Mouse (Mus musculus) midbrain, embryonic 10.5 days (tissue): ENCODE measurements around the gene Frat2. TPM values are rescaled to one million over a fixed set of nuclear protein-coding genes. Genes with fewer than 3 reads are reported as not detected.

ENCODE experiments used
- DNase-seq: peaks from one replicate; pipeline ENCODE4 v3.0.0-alpha.2; 2017; ENCODE audit warnings: low spot score
- H3K27ac ChIP-seq: fragments of 300-500 bp; sonication (generic); replicated peaks from 2 replicates; pipeline ENCODE4 v1.5.1; 2016; ENCODE audit warnings: mild to moderate bottlenecking
- H3K27me3 ChIP-seq: fragments of 300-500 bp; sonication (generic); 2 replicates; pipeline ENCODE4 v1.6.1; 2016; ENCODE audit warnings: low read depth, mild to moderate bottlenecking; ENCODE audit not compliant: poor library complexity, severe bottlenecking
- H3K36me3 ChIP-seq: fragments of 300-500 bp; sonication (generic); 2 replicates; pipeline ENCODE4 v1.6.1; 2016; ENCODE audit warnings: mild to moderate bottlenecking, moderate library complexity
- H3K4me1 ChIP-seq: fragments of 300-500 bp; sonication (generic); 2 replicates; pipeline ENCODE4 v1.6.1; 2016
- H3K4me3 ChIP-seq: fragments of 300-500 bp; sonication (generic); 2 replicates; pipeline ENCODE4 v1.5.1; 2016; ENCODE audit warnings: mild to moderate bottlenecking, moderate library complexity
- H3K9me3 ChIP-seq: fragments of 300-500 bp; sonication (generic); replicated peaks from 2 replicates; pipeline ENCODE4 v1.6.1; 2016; ENCODE audit warnings: mild to moderate bottlenecking
- WGBS: fragments of 180-500 bp; shearing (Covaris S2); methylation state at CpG from one replicate; pipeline ENCODE4 v1.1.7; 2016; 5-methylcytosine and 5-hydroxymethylcytosine counted together
- polyA plus RNA-seq: library from polyadenylated mRNA; unstranded; fragments of >200 nt; fragmentation: Nextera tagmentation; extraction: Ambion mirVana; gene quantifications from 2 replicates; pipeline ENCODE4 v1.2.1, GENCODE M21; 2016

Gene Frat2
- polyA plus RNA-seq, 1 experiment from 2014 or later: 5.4 TPM

DNA sequence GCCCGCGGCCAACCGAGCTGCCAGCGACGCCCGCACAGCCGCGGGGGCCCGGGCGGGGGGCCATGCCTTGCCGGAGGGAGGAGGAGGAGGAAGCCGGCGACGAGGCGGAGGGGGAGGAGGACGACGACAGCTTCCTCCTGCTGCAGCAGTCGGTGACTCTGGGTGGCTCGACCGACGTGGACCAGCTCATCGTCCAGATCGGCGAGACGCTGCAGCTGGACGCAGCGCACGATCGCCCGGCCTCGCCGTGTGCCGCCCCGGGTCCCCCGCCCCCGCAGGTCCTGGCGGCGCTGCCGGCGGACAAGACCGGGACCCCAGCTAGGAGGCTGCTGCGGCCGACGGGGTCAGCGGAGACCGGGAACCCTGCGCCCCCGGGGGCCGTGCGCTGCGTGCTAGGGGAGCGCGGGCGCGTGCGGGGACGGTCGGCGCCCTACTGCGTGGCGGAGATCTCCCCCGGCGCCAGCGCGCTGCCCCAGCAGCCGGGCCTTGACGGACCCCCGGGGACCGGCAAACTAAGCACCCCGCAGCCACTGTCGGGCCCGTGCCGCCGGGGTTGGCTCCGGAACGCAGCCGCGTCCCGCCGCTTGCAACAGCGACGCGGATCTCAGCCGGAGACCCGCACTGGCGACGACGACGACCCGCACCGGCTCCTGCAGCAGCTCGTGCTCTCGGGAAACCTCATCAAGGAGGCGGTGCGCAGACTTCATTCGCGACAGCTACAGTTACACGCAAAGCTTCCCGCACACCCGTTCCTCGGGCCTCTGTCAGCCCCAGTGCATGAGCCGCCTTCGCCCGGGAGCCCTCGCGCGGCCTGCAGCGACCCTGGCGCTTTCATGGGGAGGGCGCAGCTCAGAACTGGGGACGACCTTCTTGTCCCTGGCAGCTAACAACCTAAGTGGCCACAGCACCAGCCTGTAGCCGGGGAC lies 17.6 kb downstream of the Frat2 start:
- Histone ChIP-seq H3K4me1 (peaks cover 39% of the 10 kb centered on the region), H3K27ac (peak overlapping the region; percentile 97), H3K4me3 (peak overlapping the region; percentile 84), H3K9me3 (no peaks in the 10 kb centered on the region), H3K36me3 (no peaks in the 10 kb centered on the region), H3K27me3 (peaks cover 37% of the 10 kb centered on the region)
- DNase-seq: peak; percentile 85
- under 1% methylated on average over 112 of the region's 112 CpGs for WGBS

DNA sequence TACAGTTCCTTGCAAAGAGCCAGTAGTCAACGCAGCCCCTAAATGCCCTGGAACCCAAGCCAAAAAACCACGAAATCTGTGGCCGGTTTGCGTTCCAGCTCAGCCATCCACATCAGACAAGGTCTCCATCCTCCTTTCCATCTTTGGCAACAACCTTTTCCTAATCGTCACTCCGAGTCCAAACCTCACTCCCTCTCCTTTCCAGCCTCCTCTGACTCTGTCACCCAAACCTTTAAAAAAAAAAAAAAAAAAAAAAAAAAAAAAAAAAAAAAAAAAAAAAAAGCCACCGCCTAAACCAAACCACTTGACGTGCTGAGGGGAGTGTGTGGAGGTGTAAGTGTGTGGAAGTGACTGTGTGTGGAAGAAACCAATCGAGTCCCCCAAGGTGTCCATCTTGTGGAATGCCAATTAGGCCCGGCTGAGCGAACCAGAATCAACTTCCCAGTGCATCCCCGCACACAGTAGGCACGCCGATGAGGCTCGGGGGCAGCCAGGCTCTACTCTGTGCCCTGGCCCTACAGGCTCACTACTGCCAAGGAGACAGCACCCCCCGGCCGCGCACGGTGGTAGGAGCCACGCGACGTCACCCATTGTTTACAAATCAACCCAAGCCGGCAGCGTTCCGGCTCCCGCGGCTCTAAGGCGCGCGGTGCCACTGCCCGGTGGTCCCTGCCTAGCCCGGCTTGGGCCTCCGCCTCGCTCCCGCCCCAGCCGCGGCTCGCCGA lies 18.4 kb downstream of the Frat2 start, which contains the start of gene Frat1:
TSS of gene Frat1 (plus strand) at position 590 of the 725 bp plus-strand sequence.
- peak; percentile 95 for DNase-seq
- H3K4me3 ChIP-seq: peak within 1 kb of the TSS; percentile 84
- H3K27ac ChIP-seq: peak within 1 kb of the TSS; percentile 97
- peaks cover 37% of the 10 kb centered on the region for H3K27me3 ChIP-seq
- no peaks in the 10 kb centered on the region for H3K9me3 ChIP-seq
- WGBS: under 1% methylated on average over 39 of the region's 39 CpGs
- no peaks in the 10 kb centered on the region for H3K36me3 ChIP-seq
- peaks cover 36% of the 10 kb centered on the region for H3K4me1 ChIP-seq

DNA sequence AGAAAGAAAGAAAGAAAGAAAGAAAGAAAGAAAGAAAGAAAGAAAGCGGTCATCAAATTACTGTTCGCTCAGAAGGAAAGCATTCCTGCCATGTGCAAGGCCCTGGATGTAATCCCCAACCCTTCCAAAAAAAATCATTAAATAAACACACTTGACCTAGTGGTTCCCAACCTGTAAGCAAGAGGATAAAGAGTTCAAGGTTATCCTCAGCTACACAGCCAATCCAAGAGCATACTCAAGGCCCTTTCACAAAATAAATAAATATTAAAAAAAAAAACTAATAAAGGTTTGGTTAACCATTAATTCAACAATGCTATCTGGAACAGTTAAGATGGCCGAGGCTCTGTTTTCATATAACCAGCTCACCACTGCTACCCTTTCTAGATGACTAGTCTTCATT lies 19.0 kb downstream of the Frat2 start:
- Histone ChIP-seq H3K9me3 (no peaks in the 10 kb centered on the region), H3K27ac (peak overlapping the region; percentile 73), H3K4me1 (peaks cover 36% of the 10 kb centered on the region), H3K4me3 (peak overlapping the region; percentile 84), H3K36me3 (no peaks in the 10 kb centered on the region), H3K27me3 (peaks cover 35% of the 10 kb centered on the region)
- 77% methylated on average over 3 of the region's 3 CpGs for WGBS
- DNase-seq: no peak

DNA sequence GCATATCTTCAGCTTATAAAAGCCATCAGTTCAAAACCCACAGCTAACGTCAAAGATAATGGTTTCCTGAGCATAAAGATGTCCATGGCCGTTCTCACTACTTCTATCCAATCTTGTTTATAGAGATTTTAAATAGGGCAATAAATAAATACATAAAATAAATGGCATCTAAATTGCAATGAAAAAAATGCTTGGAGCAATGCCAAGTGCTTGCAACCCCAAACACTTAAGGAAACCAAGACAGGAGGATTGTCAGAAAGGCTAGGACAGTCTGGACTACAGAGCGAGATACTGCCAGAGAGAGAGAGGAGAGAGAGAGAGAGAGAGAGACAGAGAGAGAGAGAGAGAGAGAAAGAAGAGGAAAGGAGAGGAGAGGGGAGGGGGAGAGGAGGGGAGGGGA lies 21.4 kb downstream of the Frat2 start:
- no peak for DNase-seq
- peaks cover 11% of the 10 kb centered on the region for H3K27me3 ChIP-seq
- H3K4me1 ChIP-seq: peaks cover 21% of the 10 kb centered on the region
- no peak overlapping the region for H3K27ac ChIP-seq
- H3K36me3 ChIP-seq: no peaks in the 10 kb centered on the region
- 91% methylated on average over 3 of the region's 3 CpGs for WGBS
- no peaks in the 10 kb centered on the region for H3K9me3 ChIP-seq
- no peak overlapping the region for H3K4me3 ChIP-seq

DNA sequence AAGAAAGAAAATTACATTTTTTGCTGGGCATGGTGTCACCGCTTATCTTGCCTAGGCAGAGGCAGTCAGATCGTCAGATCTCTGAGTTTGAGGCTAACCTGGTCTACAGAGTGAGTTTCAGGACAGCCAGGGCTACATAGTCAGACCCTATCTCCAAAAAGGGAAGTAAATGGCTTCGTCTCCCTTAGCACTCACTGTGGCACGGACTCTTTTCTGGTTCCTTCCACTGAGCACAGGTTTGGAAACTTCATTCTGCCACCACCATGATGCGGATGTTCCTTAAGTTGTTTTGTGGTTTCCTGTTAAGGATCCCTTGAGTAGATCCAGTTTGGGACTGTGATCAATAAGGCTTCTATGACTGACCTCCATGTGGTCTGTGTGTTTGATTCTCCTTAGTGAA lies 23.0 kb downstream of the Frat2 start:
- WGBS: 87% methylated on average over 5 of the region's 5 CpGs
- H3K4me1 ChIP-seq: peaks cover 16% of the 10 kb centered on the region
- H3K27ac ChIP-seq: no peak overlapping the region
- no peaks in the 10 kb centered on the region for H3K9me3 ChIP-seq
- no peaks in the 10 kb centered on the region for H3K27me3 ChIP-seq
- no peak overlapping the region for H3K4me3 ChIP-seq
- no peaks in the 10 kb centered on the region for H3K36me3 ChIP-seq
- DNase-seq: no peak

DNA sequence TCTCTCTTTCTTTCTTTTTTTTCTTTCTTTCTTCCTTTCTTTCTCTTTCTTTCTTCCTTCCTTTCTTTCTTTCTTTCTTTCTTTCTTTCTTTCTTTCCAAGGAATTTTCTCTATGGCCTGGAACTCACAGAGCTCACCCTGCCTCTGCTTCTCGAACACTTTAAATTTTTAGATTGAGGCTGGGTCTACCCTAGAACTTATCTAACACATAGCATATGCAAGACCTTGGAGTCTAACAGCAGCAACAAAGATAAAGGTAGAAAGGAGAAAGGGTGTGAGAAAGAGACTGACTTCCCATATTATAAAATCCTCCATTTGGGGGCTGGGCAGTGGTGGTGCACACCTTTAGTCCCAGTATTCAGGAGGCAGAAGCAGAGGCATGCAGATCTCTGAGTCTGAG lies 25.3 kb downstream of the Frat2 start:
- 89% methylated on average over 1 of the region's 1 CpGs for WGBS
- H3K9me3 ChIP-seq: no peaks in the 10 kb centered on the region
- H3K27ac ChIP-seq: no peak overlapping the region
- H3K27me3 ChIP-seq: no peaks in the 10 kb centered on the region
- no peak for DNase-seq
- peaks cover 10% of the 10 kb centered on the region for H3K4me1 ChIP-seq
- H3K36me3 ChIP-seq: no peaks in the 10 kb centered on the region
- H3K4me3 ChIP-seq: no peak overlapping the region

DNA sequence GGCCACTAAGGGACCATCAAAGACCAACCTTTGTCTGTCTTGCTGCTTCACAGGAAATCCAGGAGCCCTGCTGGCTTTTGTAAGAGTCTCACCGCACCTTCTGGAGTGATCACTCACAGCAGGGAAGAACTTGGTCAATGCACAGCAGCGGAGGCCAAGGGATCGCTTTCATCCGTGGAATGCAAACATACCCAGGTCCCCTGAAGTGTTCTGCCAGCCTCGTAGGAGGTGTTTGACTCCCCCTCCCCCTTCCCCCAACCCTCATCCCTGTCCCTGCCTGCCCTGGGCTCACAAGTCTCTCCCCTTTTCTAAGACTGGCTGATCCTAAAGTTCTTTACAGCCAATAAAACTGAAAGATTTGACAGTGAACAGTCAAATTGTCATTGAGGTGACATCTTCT lies 26.5 kb downstream of the Frat2 start:
- Histone ChIP-seq H3K27ac (no peak overlapping the region), H3K4me1 (peaks cover 20% of the 10 kb centered on the region), H3K4me3 (no peak overlapping the region), H3K27me3 (no peaks in the 10 kb centered on the region), H3K36me3 (no peaks in the 10 kb centered on the region), H3K9me3 (no peaks in the 10 kb centered on the region)
- 15% methylated on average over 5 of the region's 5 CpGs for WGBS
- DNase-seq: no peak

DNA sequence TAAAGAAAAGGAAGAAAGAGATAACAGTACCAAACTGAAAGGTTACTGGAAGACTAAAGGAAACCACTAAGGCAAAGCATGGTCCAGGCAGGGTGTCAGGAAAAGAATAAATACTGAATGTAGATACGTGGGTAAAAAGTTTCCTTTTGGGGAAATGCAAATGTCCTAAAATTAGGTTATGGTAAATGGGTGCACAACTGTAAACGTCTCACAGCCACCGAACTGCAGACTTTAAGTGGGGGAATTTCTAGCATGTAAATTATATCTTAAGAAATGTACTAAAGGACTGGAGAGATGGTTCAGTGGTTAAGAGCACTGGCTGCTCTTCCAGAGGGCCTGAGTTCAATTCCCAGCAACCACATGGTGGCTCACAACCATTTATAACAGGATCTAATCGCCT lies 29.2 kb downstream of the Frat2 start:
- Histone ChIP-seq H3K27ac (no peak overlapping the region), H3K4me1 (peaks cover 20% of the 10 kb centered on the region), H3K36me3 (no peaks in the 10 kb centered on the region), H3K4me3 (no peak overlapping the region), H3K9me3 (no peaks in the 10 kb centered on the region), H3K27me3 (no peaks in the 10 kb centered on the region)
- no peak for DNase-seq
- WGBS: 88% methylated on average over 4 of the region's 4 CpGs

DNA sequence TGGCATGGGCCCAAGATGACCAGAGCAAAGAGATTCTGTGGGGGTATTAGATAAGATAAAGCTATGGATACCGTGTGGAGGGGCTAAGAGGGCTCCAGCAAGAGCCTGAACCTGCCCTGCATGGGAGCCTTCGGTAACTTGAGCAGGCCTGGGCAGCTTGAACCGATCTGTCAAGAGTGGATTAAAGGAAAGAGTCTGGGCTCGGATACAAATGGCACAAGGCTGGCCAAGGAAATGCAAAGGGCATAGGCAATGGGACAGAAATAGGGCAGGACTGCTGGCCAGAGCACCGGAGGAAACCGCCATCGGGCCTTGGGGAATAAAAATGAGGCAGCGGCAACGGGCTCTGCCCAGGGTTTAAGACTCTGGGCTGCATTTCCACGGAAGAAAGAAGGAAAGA lies 30.6 kb downstream of the Frat2 start:
- DNase-seq: no peak
- no peaks in the 10 kb centered on the region for H3K9me3 ChIP-seq
- 62% methylated on average over 10 of the region's 10 CpGs for WGBS
- no peak overlapping the region for H3K4me3 ChIP-seq
- H3K27ac ChIP-seq: 0 out of 2 replicates have a peak overlapping the region, but pooled peaks have one; percentile 7
- no peaks in the 10 kb centered on the region for H3K27me3 ChIP-seq
- H3K36me3 ChIP-seq: no peaks in the 10 kb centered on the region
- H3K4me1 ChIP-seq: peaks cover 20% of the 10 kb centered on the region

DNA sequence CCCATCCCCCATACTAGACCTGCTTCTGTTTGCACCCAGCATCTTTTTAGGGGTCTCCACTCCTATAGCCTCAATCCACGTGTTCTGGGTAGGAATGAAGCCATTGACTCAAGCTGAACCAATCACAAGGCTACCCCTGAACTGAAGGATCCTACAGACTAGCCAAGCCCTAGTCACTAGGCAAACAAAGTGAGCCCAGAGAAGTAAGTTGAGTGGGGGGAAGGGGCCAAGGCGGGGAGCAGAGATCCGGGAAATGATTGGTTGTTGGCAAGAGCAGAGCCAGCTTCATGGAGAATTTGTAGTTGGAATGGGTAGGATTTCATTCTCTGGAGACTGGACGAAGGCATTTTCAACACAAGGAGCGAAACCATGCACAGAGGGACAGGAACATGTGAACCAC lies 31.0 kb downstream of the Frat2 start:
- Histone ChIP-seq H3K27ac (no peak overlapping the region), H3K36me3 (no peaks in the 10 kb centered on the region), H3K27me3 (no peaks in the 10 kb centered on the region), H3K9me3 (no peaks in the 10 kb centered on the region), H3K4me3 (no peak overlapping the region), H3K4me1 (peaks cover 20% of the 10 kb centered on the region)
- DNase-seq: no peak
- WGBS: 59% methylated on average over 5 of the region's 5 CpGs

DNA sequence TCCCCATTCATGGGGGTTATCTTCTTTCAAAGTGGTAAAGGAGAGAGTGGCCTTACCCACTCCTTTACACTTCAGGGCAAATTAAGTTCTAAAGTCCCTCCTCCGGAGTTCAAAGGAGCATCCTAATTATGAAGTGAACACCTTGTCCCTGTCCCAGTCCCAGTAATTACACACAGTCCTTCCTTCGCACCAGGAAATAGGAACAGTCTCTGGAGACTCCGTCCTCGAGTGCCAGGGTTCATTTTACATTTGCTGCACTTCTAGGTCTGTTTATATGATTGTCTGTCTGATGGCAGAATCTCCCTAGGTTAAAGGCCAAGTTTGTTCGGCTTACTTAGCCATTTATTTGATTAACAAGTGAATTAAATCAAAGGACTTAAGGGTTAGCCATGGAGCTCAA lies 31.5 kb downstream of the Frat2 start:
- H3K4me3 ChIP-seq: no peak overlapping the region
- no peaks in the 10 kb centered on the region for H3K36me3 ChIP-seq
- no peaks in the 10 kb centered on the region for H3K9me3 ChIP-seq
- no peaks in the 10 kb centered on the region for H3K27me3 ChIP-seq
- no peak overlapping the region for H3K27ac ChIP-seq
- DNase-seq: no peak
- WGBS: 81% methylated on average over 5 of the region's 5 CpGs
- peaks cover 18% of the 10 kb centered on the region for H3K4me1 ChIP-seq

DNA sequence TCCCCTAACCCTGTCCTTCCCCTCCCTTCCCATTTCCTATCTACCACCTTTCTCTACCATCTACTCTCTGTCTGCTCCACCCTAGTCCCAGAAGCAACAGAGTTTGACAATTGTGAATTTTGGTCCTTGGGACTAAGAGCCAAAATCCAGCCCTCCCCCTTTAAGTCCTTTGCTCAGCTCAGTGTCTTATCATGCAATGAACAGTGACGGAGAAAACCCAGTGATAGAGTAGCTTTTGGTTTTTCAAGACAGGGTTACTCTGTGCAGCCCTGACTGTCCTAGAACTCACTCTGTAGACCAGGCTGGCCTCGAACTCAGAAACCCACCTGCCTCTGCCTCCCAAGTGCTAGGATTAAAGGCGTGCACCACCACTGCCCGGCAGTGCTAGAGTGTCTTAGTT lies 34.6 kb downstream of the Frat2 start:
- peaks cover 10% of the 10 kb centered on the region for H3K4me1 ChIP-seq
- H3K9me3 ChIP-seq: no peaks in the 10 kb centered on the region
- H3K27me3 ChIP-seq: no peaks in the 10 kb centered on the region
- WGBS: 93% methylated on average over 4 of the region's 4 CpGs
- H3K4me3 ChIP-seq: no peak overlapping the region
- H3K36me3 ChIP-seq: no peaks in the 10 kb centered on the region
- H3K27ac ChIP-seq: no peak overlapping the region
- no peak for DNase-seq

DNA sequence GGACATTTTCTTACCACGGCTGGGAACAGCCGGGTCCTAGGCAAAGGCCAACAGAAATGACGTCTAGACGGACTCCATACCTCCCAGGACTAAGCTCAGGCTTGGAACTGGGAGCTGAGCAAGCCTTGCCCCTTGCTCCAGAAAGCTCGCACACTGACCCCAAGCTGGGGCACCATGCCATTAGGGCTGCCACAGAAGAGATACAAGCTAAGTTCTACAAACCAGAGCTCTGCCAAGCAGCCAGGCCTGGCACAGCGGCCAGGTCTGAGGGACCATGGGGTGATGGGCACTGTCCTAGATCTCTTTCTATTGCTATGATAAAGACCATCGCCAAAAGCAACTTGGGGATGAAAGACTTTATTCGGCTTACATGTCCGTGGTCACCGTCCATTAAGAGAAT lies 35.4 kb downstream of the Frat2 start:
- no peak for DNase-seq
- Histone ChIP-seq H3K4me3 (no peak overlapping the region), H3K27me3 (no peaks in the 10 kb centered on the region), H3K9me3 (no peaks in the 10 kb centered on the region), H3K27ac (no peak overlapping the region), H3K4me1 (peaks cover 10% of the 10 kb centered on the region), H3K36me3 (no peaks in the 10 kb centered on the region)
- 93% methylated on average over 10 of the region's 10 CpGs for WGBS
